15 mouse cellular contexts compared by ENCODE assay signal in the genomic region with DNA sequence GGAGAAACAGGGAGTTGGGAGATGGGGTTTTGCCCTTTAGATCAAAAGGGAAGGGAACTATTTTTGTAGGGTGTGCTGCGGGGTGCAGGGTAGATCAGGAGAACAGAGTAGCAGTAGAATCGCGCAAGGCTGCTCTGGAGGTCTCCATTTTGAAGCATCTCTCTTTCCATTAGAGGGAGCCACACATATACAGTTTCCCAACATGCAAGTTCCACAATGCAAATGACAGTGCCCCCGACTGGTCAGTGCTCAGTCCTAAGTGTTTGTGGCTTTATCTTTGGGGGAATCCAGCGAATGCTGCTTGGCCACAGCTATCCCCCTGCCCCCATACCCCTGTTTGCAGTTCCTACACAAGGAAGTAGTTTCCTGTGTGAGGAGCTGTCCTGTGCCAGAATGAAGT.
DNase-seq lines count a peak whose midpoint lies in the region; ATAC-seq and TF ChIP-seq lines count a peak whose summit lies in the region.
"Had no signal": no experiment of that assay in that cellular context is flagged by ENCODE, and none has a peak within 500 bp of the region (broad histone marks: within the 10 kb centered on the region; RNA-seq: fewer than 3 reads in every experiment).

No protein-coding gene starts in this region.

- WGBS in heart, postnatal 0 days: 49% methylated on average over 5 of the region's 5 CpGs
- WGBS in lung, postnatal 0 days: 59% methylated on average over 5 of the region's 5 CpGs

- intact Hi-C loops in heart, postnatal 36 days (cut with DNase I): loop anchor here (5.0 kb wide), 1 partner anchor 52 kb away; no protein-coding TSS in a partner anchor

- no peak overlapping the region for H3K27ac ChIP-seq in heart, postnatal 0 days (ENCODE audit: low read depth)
- H3K27ac ChIP-seq in lung, postnatal 0 days (ENCODE audit: low read length): no peak overlapping the region
- 0 out of 2 replicates have a peak overlapping the region, but pooled peaks have one; percentile 44 for H3K27ac ChIP-seq in brown adipose tissue, adult 24 weeks (replicated peaks; ENCODE audit: low read depth, low read length)
- H3K27ac ChIP-seq: hindbrain, embryonic 10.5 days; midbrain, embryonic 13.5 days; neural tube, embryonic 12.5 days had no signal

- no peak for DNase-seq in heart, postnatal 0 days (ENCODE audit: low spot score)
- DNase-seq in heart, postnatal 36 days: no peak
- DNase-seq in lung, postnatal 0 days (ENCODE audit: low spot score): no peak
- no peak for DNase-seq in lung, postnatal 14 days
- DNase-seq in naive thymus-derived CD4-positive, alpha-beta T cell, adult 2 months (ENCODE audit: low read depth): peak; percentile 47
- DNase-seq in T-cell, adult 2 months (ENCODE audit: low spot score): no peak
- DNase-seq: adrenal gland, postnatal 36 days; cerebellum, adult 11 months; kidney, adult 18-20 months had no signal

- no peak overlapping the region for H3K4me2 ChIP-seq in heart, postnatal 0 days (ENCODE audit: low read depth, low read length)
- H3K4me2 ChIP-seq in lung, postnatal 0 days (replicated peaks; ENCODE audit: low read depth, low read length): no peak overlapping the region
- H3K4me2 ChIP-seq: midbrain, embryonic 13.5 days; neural tube, embryonic 12.5 days had no signal

- TF ChIP-seq EP300 in heart, postnatal 0 days (IDR thresholded peaks at IDR 0.05; ENCODE audit: low read depth): no peak
- no peak for TF ChIP-seq EP300 in lung, postnatal 0 days (IDR thresholded peaks at IDR 0.05)

- 0 out of 2 replicates have a peak, but pooled peaks cover 2% of the 10 kb centered on the region for H3K4me1 ChIP-seq in heart, postnatal 0 days (ENCODE audit: control insufficient read depth, insufficient read depth)
- H3K4me1 ChIP-seq in lung, postnatal 0 days (ENCODE audit: insufficient read depth, low read depth, low read length): no peaks in the 10 kb centered on the region; the same call in 1 of the 2 replicates
- peaks cover 37% of the 10 kb centered on the region for H3K4me1 ChIP-seq in brown adipose tissue, adult 24 weeks (ENCODE audit: control insufficient read depth, insufficient read depth, insufficient read length, low read length)
- H3K4me1 ChIP-seq: midbrain, embryonic 13.5 days had no signal

- no peak for ATAC-seq in heart, postnatal 0 days (ENCODE audit: insufficient read depth, low read depth)
- no peak for ATAC-seq in lung, postnatal 0 days
- ATAC-seq in frontal cortex, adult (ENCODE audit: low TSS enrichment): no peak
- ATAC-seq: midbrain, embryonic 13.5 days; Patski had no signal

- no peak overlapping the region for H3K4me3 ChIP-seq in heart, postnatal 0 days (ENCODE audit: low read depth, low read length)
- no peak overlapping the region for H3K4me3 ChIP-seq in lung, postnatal 0 days (ENCODE audit: low read depth, low read length)
- H3K4me3 ChIP-seq in brown adipose tissue, adult 24 weeks (ENCODE audit: insufficient read depth, low read depth, low read length): no peak overlapping the region
- H3K4me3 ChIP-seq: hindbrain, embryonic 10.5 days; midbrain, embryonic 13.5 days; neural tube, embryonic 12.5 days had no signal

- peak; percentile 9; the same call in 1 of the 2 replicates for TF ChIP-seq CTCF in heart, postnatal 0 days (IDR thresholded peaks at IDR 0.05; ENCODE audit: low read depth)
- peak; percentile 53 for TF ChIP-seq CTCF in lung, postnatal 0 days (IDR thresholded peaks at IDR 0.05)

- H3K36me3 ChIP-seq in heart, postnatal 0 days (replicated peaks; ENCODE audit: control insufficient read depth, insufficient read depth, low read length): no peaks in the 10 kb centered on the region
- no peaks in the 10 kb centered on the region for H3K36me3 ChIP-seq in lung, postnatal 0 days (ENCODE audit: insufficient read depth, low read length)
- H3K36me3 ChIP-seq: hindbrain, embryonic 10.5 days; midbrain, embryonic 13.5 days; neural tube, embryonic 12.5 days had no signal

- no peaks in the 10 kb centered on the region for H3K27me3 ChIP-seq in heart, postnatal 0 days (ENCODE audit: control insufficient read depth, insufficient read depth, low read length)
- no peaks in the 10 kb centered on the region for H3K27me3 ChIP-seq in lung, postnatal 0 days (replicated peaks; ENCODE audit: insufficient read depth, low read length)
- H3K27me3 ChIP-seq: midbrain, embryonic 13.5 days; neural tube, embryonic 12.5 days; Patski had no signal

- H3K9me3 ChIP-seq in heart, postnatal 0 days (replicated peaks; ENCODE audit: control insufficient read depth, low read length): no peaks in the 10 kb centered on the region
- H3K9me3 ChIP-seq in lung, postnatal 0 days (ENCODE audit: low read length): no peaks in the 10 kb centered on the region
- H3K9me3 ChIP-seq: hindbrain, embryonic 10.5 days; midbrain, embryonic 13.5 days; neural tube, embryonic 12.5 days had no signal

- no peak overlapping the region for H3K9ac ChIP-seq in heart, postnatal 0 days (replicated peaks; ENCODE audit: low read depth, low read length)
- H3K9ac ChIP-seq in lung, postnatal 0 days (replicated peaks; ENCODE audit: low read depth): no peak overlapping the region
- H3K9ac ChIP-seq: midbrain, embryonic 13.5 days; neural tube, embryonic 12.5 days had no signal
